1 mouse cellular context compared by ENCODE assay signal in genomic region chr19:4558570-4558955, GRCm38 (mm10).
TF ChIP-seq lines count a peak whose summit lies in the region.

No protein-coding gene starts in this region.

TF ChIP-seq in MEL, 35 proteins besides CTCF, POLR2A, EP300 and RAD21 (continued from another document):
- TF ChIP-seq JUND (IDR thresholded peaks at IDR 0.05; ENCODE audit: low read depth, low read length): no peak
- no peak for TF ChIP-seq MAFK (IDR thresholded peaks at IDR 0.05; ENCODE audit: borderline replicate concordance, low read depth, low read length)
- TF ChIP-seq CHD2 (IDR thresholded peaks at IDR 0.05; ENCODE audit: low read length): no peak
- no peak for TF ChIP-seq MYC (IDR thresholded peaks at IDR 0.05; ENCODE audit: low read depth, low read length)
- TF ChIP-seq ZC3H11A (IDR thresholded peaks at IDR 0.05; ENCODE audit: low read depth, low read length): no peak
- no peak for TF ChIP-seq ZKSCAN1 (IDR thresholded peaks at IDR 0.05; ENCODE audit: low read depth, low read length)
- peak; percentile 72 for TF ChIP-seq MYB (IDR thresholded peaks at IDR 0.05; ENCODE audit: low read depth, low read length)
- peak; percentile 90 for TF ChIP-seq MAZ (IDR thresholded peaks at IDR 0.05; ENCODE audit: low read depth, low read length)
- no peak for TF ChIP-seq POLR2AphosphoS5 (IDR thresholded peaks at IDR 0.05; ENCODE audit: borderline replicate concordance, low read depth, low read length)
- peak; percentile 77 for TF ChIP-seq SIN3A (IDR thresholded peaks at IDR 0.05; ENCODE audit: low read length)
- TF ChIP-seq BHLHE40 (IDR thresholded peaks at IDR 0.05; ENCODE audit: borderline replicate concordance, low read depth, low read length): 0 out of 2 replicates have a peak, but pooled peaks have one; percentile 8
- TF ChIP-seq USF1 (IDR thresholded peaks at IDR 0.05; ENCODE audit: low read depth, low read length): no peak
